In genomic region chr19:6919876-6920740, GRCm38 (mm10) we compare ENCODE assay signal across 8 mouse cellular contexts. TPM values are rescaled to one million over a fixed set of nuclear protein-coding genes. Genes with fewer than 3 reads are reported as not detected.
A peak's percentile ranks its signal among the peaks of the same experiment; 100 is the strongest.
DNase-seq lines count a peak whose midpoint lies in the region; ATAC-seq and TF ChIP-seq lines count a peak whose summit lies in the region.

No protein-coding gene starts in this region.

- 0 out of 2 replicates have a peak, but pooled peaks cover 2% of the 10 kb centered on the region for H3K27me3 ChIP-seq in heart, adult 2 months (ENCODE audit: control insufficient read depth, insufficient read depth, low read length)
- peaks cover 25% of the 10 kb centered on the region for H3K27me3 ChIP-seq in forebrain, embryonic 14.5 days (replicated peaks; ENCODE audit: control insufficient read depth, insufficient read depth, low read length)
- H3K27me3 ChIP-seq in kidney, adult 2 months (replicated peaks; ENCODE audit: control insufficient read depth, insufficient read depth, low read length) = no peaks in the 10 kb centered on the region
- peaks cover 24% of the 10 kb centered on the region for H3K27me3 ChIP-seq in lung, embryonic 16.5 days (ENCODE audit: control insufficient read depth, insufficient read depth, low read depth, low read length)
- H3K27me3 ChIP-seq in stomach, postnatal 0 days (ENCODE audit: control insufficient read depth, insufficient read depth, low read length) = no peaks in the 10 kb centered on the region

- no peak for TF ChIP-seq EP300 in heart, adult 2 months (IDR thresholded peaks at IDR 0.05; ENCODE audit: insufficient read depth, low read depth, low read length)
- no peak for TF ChIP-seq EP300 in stomach, postnatal 0 days (optimal IDR thresholded peaks at IDR 0.05)

- TF ChIP-seq CTCF in heart, adult 2 months (IDR thresholded peaks at IDR 0.05) = no peak
- no peak for TF ChIP-seq CTCF in bone marrow, adult 2 months (IDR thresholded peaks at IDR 0.05; ENCODE audit: control insufficient read depth, insufficient read depth, low read length)
- no peak for TF ChIP-seq CTCF in kidney, adult 2 months (conservative IDR thresholded peaks at IDR 0.05; ENCODE audit: insufficient read depth, insufficient read length, low read depth, low read length)
- TF ChIP-seq CTCF in stomach, postnatal 0 days (IDR thresholded peaks at IDR 0.05; ENCODE audit: low read depth) = no peak

- H3K4me1 ChIP-seq in heart, adult 2 months (ENCODE audit: control insufficient read depth, insufficient read depth, low read length) = peaks cover 10% of the 10 kb centered on the region
- H3K4me1 ChIP-seq in bone marrow, adult 2 months (ENCODE audit: control insufficient read depth, insufficient read depth, low read length) = peaks cover 5% of the 10 kb centered on the region; the same call in 1 of the 2 replicates
- peaks cover 19% of the 10 kb centered on the region for H3K4me1 ChIP-seq in forebrain, embryonic 14.5 days (ENCODE audit: control insufficient read depth, insufficient read depth, low read length)
- peaks cover 26% of the 10 kb centered on the region; the same call in 1 of the 2 replicates for H3K4me1 ChIP-seq in kidney, adult 2 months (ENCODE audit: control insufficient read depth, insufficient read depth, low read length)
- H3K4me1 ChIP-seq in lung, embryonic 16.5 days (replicated peaks; ENCODE audit: control insufficient read depth, insufficient read depth, low read length) = peaks cover 19% of the 10 kb centered on the region
- peaks cover 10% of the 10 kb centered on the region for H3K4me1 ChIP-seq in stomach, postnatal 0 days (replicated peaks; ENCODE audit: control insufficient read depth, insufficient read depth)

- TF ChIP-seq POLR2A in heart, adult 2 months (IDR thresholded peaks at IDR 0.05; ENCODE audit: insufficient read depth, low read depth, low read length) = no peak
- no peak for TF ChIP-seq POLR2A in bone marrow, adult 2 months (IDR thresholded peaks at IDR 0.05; ENCODE audit: borderline replicate concordance, control insufficient read depth, low read depth, low read length)
- TF ChIP-seq POLR2A in kidney, adult 2 months (IDR thresholded peaks at IDR 0.05; ENCODE audit: low read depth, low read length) = peak; percentile 4

- peak overlapping the region; percentile 84 for H3K4me3 ChIP-seq in heart, adult 2 months
- peak overlapping the region; percentile 12 for H3K4me3 ChIP-seq in bone marrow, adult 2 months (replicated peaks; ENCODE audit: control insufficient read depth, low read depth, low read length)
- peak overlapping the region; percentile 81 for H3K4me3 ChIP-seq in forebrain, embryonic 14.5 days (ENCODE audit: low read depth, low read length)
- peak overlapping the region; percentile 94 for H3K4me3 ChIP-seq in kidney, adult 2 months (ENCODE audit: insufficient read depth, low read depth, low read length)
- peak overlapping the region; percentile 85 for H3K4me3 ChIP-seq in lung, embryonic 16.5 days (ENCODE audit: low read length)
- H3K4me3 ChIP-seq in stomach, postnatal 0 days (ENCODE audit: low read depth, low read length) = peak overlapping the region; percentile 75

- 38% methylated on average over 8 of the region's 8 CpGs for WGBS in heart, adult 2 months
- WGBS in bone marrow, adult 2 months = 59% methylated on average over 8 of the region's 8 CpGs
- 48% methylated on average over 8 of the region's 8 CpGs for WGBS in forebrain, embryonic 14.5 days
- whole genome bisulfite sequencing in kidney, adult 2 months = 19% methylated on average over 8 of the region's 8 CpGs
- WGBS in lung, embryonic 16.5 days = 28% methylated on average over 8 of the region's 8 CpGs
- 39% methylated on average over 8 of the region's 8 CpGs for WGBS in stomach, postnatal 0 days

- peak overlapping the region; percentile 84 for H3K9ac ChIP-seq in heart, adult 2 months (ENCODE audit: low read depth, low read length)
- peak overlapping the region; percentile 88 for H3K9ac ChIP-seq in forebrain, embryonic 14.5 days (ENCODE audit: low read length)
- peak overlapping the region; percentile 84 for H3K9ac ChIP-seq in lung, embryonic 16.5 days (ENCODE audit: low read length)
- peak overlapping the region; percentile 79 for H3K9ac ChIP-seq in stomach, postnatal 0 days (ENCODE audit: low read length)

- H3K9me3 ChIP-seq in forebrain, embryonic 14.5 days (replicated peaks; ENCODE audit: control insufficient read depth, low read length) = no peaks in the 10 kb centered on the region
- H3K9me3 ChIP-seq in lung, embryonic 16.5 days (ENCODE audit: control insufficient read depth, low read length) = no peaks in the 10 kb centered on the region
- H3K9me3 ChIP-seq in stomach, postnatal 0 days (ENCODE audit: control insufficient read depth, low read length) = no peaks in the 10 kb centered on the region

- no peak for ATAC-seq in forebrain, embryonic 14.5 days
- ATAC-seq in lung, embryonic 16.5 days (ENCODE audit: low read depth) = no peak
- no peak for ATAC-seq in stomach, postnatal 0 days (ENCODE audit: low FRiP score, low TSS enrichment)

- H3K27ac ChIP-seq in heart, adult 2 months = no peak overlapping the region; the same call in 1 of the 2 replicates
- H3K27ac ChIP-seq in bone marrow, adult 2 months (ENCODE audit: control insufficient read depth, insufficient read depth, low read depth, low read length, poor library complexity) = no peak overlapping the region
- no peak overlapping the region for H3K27ac ChIP-seq in forebrain, embryonic 14.5 days (ENCODE audit: low read depth, low read length)
- H3K27ac ChIP-seq in kidney, adult 2 months (ENCODE audit: insufficient read depth, low read depth, low read length) = peak overlapping the region; percentile 53
- H3K27ac ChIP-seq in lung, embryonic 16.5 days (ENCODE audit: low read length) = peak overlapping the region; percentile 80
- peak overlapping the region; percentile 95 for H3K27ac ChIP-seq in stomach, postnatal 0 days (replicated peaks)

- intact Hi-C loops in heart, adult 2 months (cut with DNase I) = loop anchor here (1.0 kb wide), 1 partner anchor 11 kb away; the partner anchor contains the start of gene Trmt112
- intact Hi-C loops in heart, postnatal 25 days (cut with DNase I) = no loop called here

- H3K79me2 ChIP-seq in heart, adult 2 months (replicated peaks; ENCODE audit: control insufficient read depth, insufficient read depth, low read length) = no peaks in the 10 kb centered on the region

- no peaks in the 10 kb centered on the region for H3K36me3 ChIP-seq in heart, adult 2 months (ENCODE audit: control insufficient read depth, insufficient read depth, low read length)
- peaks cover 7% of the 10 kb centered on the region for H3K36me3 ChIP-seq in forebrain, embryonic 14.5 days (ENCODE audit: control insufficient read depth, insufficient read depth, low read length)
- no peaks in the 10 kb centered on the region for H3K36me3 ChIP-seq in kidney, adult 2 months (ENCODE audit: control insufficient read depth, insufficient read depth, low read length)
- H3K36me3 ChIP-seq in lung, embryonic 16.5 days (ENCODE audit: control insufficient read depth, insufficient read depth, low read length) = no peaks in the 10 kb centered on the region
- H3K36me3 ChIP-seq in stomach, postnatal 0 days (ENCODE audit: control insufficient read depth, insufficient read depth, low read length) = no peaks in the 10 kb centered on the region

- peak overlapping the region; percentile 95 for H3K4me2 ChIP-seq in forebrain, embryonic 14.5 days (ENCODE audit: low read length)
- H3K4me2 ChIP-seq in lung, embryonic 16.5 days (ENCODE audit: low read depth, low read length) = peak overlapping the region; percentile 97
- H3K4me2 ChIP-seq in stomach, postnatal 0 days (replicated peaks; ENCODE audit: low read depth) = peak overlapping the region; percentile 87

- DNase-seq in heart, adult 2 months = peak; percentile 61 to 68
- no peak for DNase-seq in heart, postnatal 25 days (ENCODE audit: low spot score)
- DNase-seq in forebrain, embryonic 14.5 days (ENCODE audit: low spot score) = peak; percentile 16
- peak; percentile 90 for DNase-seq in kidney, adult 2 months
- peak; percentile 53 for DNase-seq in stomach, postnatal 0 days (ENCODE audit: low spot score)
- DNase-seq in right cerebral cortex, postnatal 36 days (ENCODE audit: low spot score in 2 of 2) = no peak

RNA-seq across cellular contexts. Expression of gene Esrra, which starts 1.5 kb away (rescaled TPM):
- 100 to 1,000 TPM; 156 to 180 TPM for total RNA-seq in heart, adult 2 months (2021)
- polyA plus RNA-seq in heart, adult 2 months (2012; rRNA removed) = 135 and 152 TPM in 2 replicates
- 100 to 1,000 TPM; 146 to 156 TPM for total RNA-seq in heart, postnatal 25 days (2021)
- 25.1 and 27.2 TPM in 2 replicates for polyA plus RNA-seq in bone marrow, adult 2 months (2011; ENCODE audit: insufficient read depth, insufficient read length, low replicate concordance, missing spikeins)
- polyA plus RNA-seq in forebrain, embryonic 14.5 days (2014; fragmentation: Nextera tagmentation; extraction: Ambion mirVana) = 6.3 and 7.0 TPM in 2 replicates
- polyA plus RNA-seq in kidney, adult 2 months (2012; rRNA removed) = 134 and 155 TPM in 2 replicates
- 8.5 and 9.9 TPM in 2 replicates for polyA plus RNA-seq in lung, embryonic 16.5 days (2015; fragmentation: Nextera tagmentation; extraction: Ambion mirVana)
- polyA plus RNA-seq in stomach, postnatal 0 days (2015; fragmentation: Nextera tagmentation; extraction: Ambion mirVana) = 20.4 and 20.8 TPM in 2 replicates

RNA-seq across cellular contexts. Expression of gene Catsperz, which starts 5.1 kb away (rescaled TPM):
- not detected for total RNA-seq in heart, adult 2 months (2021)
- 0.23 and 0.64 TPM in 2 replicates for polyA plus RNA-seq in heart, adult 2 months (2012; rRNA removed)
- total RNA-seq in heart, postnatal 25 days (2021) = not detected
- polyA plus RNA-seq in bone marrow, adult 2 months (2011; ENCODE audit: insufficient read depth, insufficient read length, low replicate concordance, missing spikeins) = 2.6 TPM in 1 of 2 replicates, not detected in the other
- 0.45 and 1.1 TPM in 2 replicates for polyA plus RNA-seq in forebrain, embryonic 14.5 days (2014; fragmentation: Nextera tagmentation; extraction: Ambion mirVana)
- polyA plus RNA-seq in kidney, adult 2 months (2012; rRNA removed) = 0.44 and 0.99 TPM in 2 replicates
- polyA plus RNA-seq in lung, embryonic 16.5 days (2015; fragmentation: Nextera tagmentation; extraction: Ambion mirVana) = 2.5 TPM in 2 replicates
- 3.7 and 4.5 TPM in 2 replicates for polyA plus RNA-seq in stomach, postnatal 0 days (2015; fragmentation: Nextera tagmentation; extraction: Ambion mirVana)

RNA-seq across cellular contexts. Expression of gene Prdx5, which starts 10.2 kb away (rescaled TPM):
- 100 to 1,000 TPM; 651 to 766 TPM for total RNA-seq in heart, adult 2 months (2021)
- 411 and 490 TPM in 2 replicates for polyA plus RNA-seq in heart, adult 2 months (2012; rRNA removed)
- 100 to 1,000 TPM; 722 to 748 TPM for total RNA-seq in heart, postnatal 25 days (2021)
- polyA plus RNA-seq in bone marrow, adult 2 months (2011; ENCODE audit: insufficient read depth, insufficient read length, low replicate concordance, missing spikeins) = 181 and 324 TPM in 2 replicates
- 229 and 233 TPM in 2 replicates for polyA plus RNA-seq in forebrain, embryonic 14.5 days (2014; fragmentation: Nextera tagmentation; extraction: Ambion mirVana)
- 1,575 and 2,285 TPM in 2 replicates for polyA plus RNA-seq in kidney, adult 2 months (2012; rRNA removed)
- 283 and 302 TPM in 2 replicates for polyA plus RNA-seq in lung, embryonic 16.5 days (2015; fragmentation: Nextera tagmentation; extraction: Ambion mirVana)
- polyA plus RNA-seq in stomach, postnatal 0 days (2015; fragmentation: Nextera tagmentation; extraction: Ambion mirVana) = 537 and 559 TPM in 2 replicates

RNA-seq across cellular contexts. Expression of gene Trmt112, which starts 10.6 kb away (rescaled TPM):
- total RNA-seq in heart, adult 2 months (2021) = 10 to 100 TPM; 32.0 to 38.5 TPM
- polyA plus RNA-seq in heart, adult 2 months (2012; rRNA removed) = 67.9 and 71.5 TPM in 2 replicates
- total RNA-seq in heart, postnatal 25 days (2021) = 10 to 100 TPM; 29.2 to 32.6 TPM
- 28.6 and 37.9 TPM in 2 replicates for polyA plus RNA-seq in bone marrow, adult 2 months (2011; ENCODE audit: insufficient read depth, insufficient read length, low replicate concordance, missing spikeins)
- 125 and 150 TPM in 2 replicates for polyA plus RNA-seq in forebrain, embryonic 14.5 days (2014; fragmentation: Nextera tagmentation; extraction: Ambion mirVana)
- 133 and 146 TPM in 2 replicates for polyA plus RNA-seq in kidney, adult 2 months (2012; rRNA removed)
- 136 and 137 TPM in 2 replicates for polyA plus RNA-seq in lung, embryonic 16.5 days (2015; fragmentation: Nextera tagmentation; extraction: Ambion mirVana)
- 75.8 and 85.9 TPM in 2 replicates for polyA plus RNA-seq in stomach, postnatal 0 days (2015; fragmentation: Nextera tagmentation; extraction: Ambion mirVana)

RNA-seq across cellular contexts. Expression of gene Kcnk4, which starts 14.2 kb away (rescaled TPM):
- total RNA-seq in heart, adult 2 months (2021) = not detected
- 0.21 TPM in 1 of 2 replicates, not detected in the other for polyA plus RNA-seq in heart, adult 2 months (2012; rRNA removed)
- under 1 TPM; 0.20 to 0.36 TPM for total RNA-seq in heart, postnatal 25 days (2021)
- not detected in 2 replicates for polyA plus RNA-seq in bone marrow, adult 2 months (2011; ENCODE audit: insufficient read depth, insufficient read length, low replicate concordance, missing spikeins)
- polyA plus RNA-seq in forebrain, embryonic 14.5 days (2014; fragmentation: Nextera tagmentation; extraction: Ambion mirVana) = 0.77 and 0.98 TPM in 2 replicates
- 0.07 and 0.08 TPM in 2 replicates for polyA plus RNA-seq in kidney, adult 2 months (2012; rRNA removed)
- polyA plus RNA-seq in lung, embryonic 16.5 days (2015; fragmentation: Nextera tagmentation; extraction: Ambion mirVana) = 0.21 and 0.96 TPM in 2 replicates
- polyA plus RNA-seq in stomach, postnatal 0 days (2015; fragmentation: Nextera tagmentation; extraction: Ambion mirVana) = 0.75 and 0.98 TPM in 2 replicates

Comparison
In these comparisons a context has a peak if more than half of its experiments do, and no peak if none do; other contexts are left out.
1. DNase-seq: peak in heart, adult 2 months (2 of 2), forebrain, embryonic 14.5 days (single experiment), kidney, adult 2 months (single experiment) and stomach, postnatal 0 days (single experiment); none in heart, postnatal 25 days (single experiment) and right cerebral cortex, postnatal 36 days (0 of 2).
2. H3K27ac ChIP-seq: peak in kidney, adult 2 months (single experiment), lung, embryonic 16.5 days (single experiment) and stomach, postnatal 0 days (single experiment); none in heart, adult 2 months (single experiment), bone marrow, adult 2 months (single experiment) and forebrain, embryonic 14.5 days (single experiment).
3. H3K4me3 ChIP-seq: peak in every context shown above with its lines; median percentile 94 in kidney, adult 2 months; 85 in lung, embryonic 16.5 days; 84 in heart, adult 2 months; 81 in forebrain, embryonic 14.5 days; 75 in stomach, postnatal 0 days; 12 in bone marrow, adult 2 months.
4. Peak in every context shown above with its lines, with median percentiles within 50 percentile points of each other: H3K9ac ChIP-seq and H3K4me2 ChIP-seq.